Mouse (Mus musculus): Measurements from ENCODE around the gene Kcne1.
A peak's percentile ranks its signal among the peaks of the same experiment; 100 is the strongest.

DNA sequence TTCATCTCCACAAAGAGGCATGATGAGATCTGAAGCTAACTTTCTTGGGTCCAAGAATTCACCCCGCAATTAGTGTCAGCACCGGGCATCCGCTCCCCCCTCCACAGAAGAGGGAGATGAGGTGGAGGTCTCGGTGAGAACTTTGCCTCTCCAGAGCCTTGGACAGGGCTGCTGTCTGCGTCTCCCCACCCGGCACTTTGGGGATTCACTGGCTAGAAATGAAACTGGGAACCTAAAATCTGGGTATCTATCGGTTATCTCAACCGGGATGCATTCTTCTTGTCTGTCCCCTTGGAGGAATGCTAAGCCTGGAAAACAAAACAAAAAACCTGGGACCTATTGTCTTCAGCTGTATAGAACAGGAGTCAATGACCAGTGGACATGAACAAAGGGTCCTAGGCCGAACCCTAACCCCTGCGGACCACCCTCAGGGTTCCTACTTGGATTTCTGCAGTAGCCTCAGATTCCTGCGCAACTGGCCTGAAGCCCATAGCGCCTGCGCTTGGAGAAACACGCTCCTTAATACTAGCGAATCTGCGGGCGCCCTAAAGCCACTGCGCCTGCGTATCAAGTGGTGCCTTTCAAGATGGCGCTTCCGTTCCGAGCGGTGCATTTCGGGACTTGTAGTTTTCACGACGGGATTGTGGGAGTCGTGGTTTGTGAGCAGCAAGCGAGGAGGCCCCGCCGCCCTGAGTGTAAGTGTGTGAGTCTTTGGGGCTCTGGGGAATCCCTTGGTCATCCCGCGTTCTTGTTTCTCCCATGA, 58.4 kb downstream of the Kcne1 start, which contains the start of gene Smim11:
- TF ChIP-seq ZC3H11A (IDR thresholded peaks at IDR 0.05; ENCODE audit: borderline replicate concordance, low read depth, low read length) (peak; percentile 42; the same call in 1 of the 2 replicates), MAFK (IDR thresholded peaks at IDR 0.05; ENCODE audit: insufficient read depth, low read depth, low read length) (no peak), HCFC1 (IDR thresholded peaks at IDR 0.05; ENCODE audit: borderline replicate concordance, insufficient read depth, low read length) (peak; percentile 99), ZNF384 (IDR thresholded peaks at IDR 0.05; ENCODE audit: low read depth, low read length) (no peak)

All from ES-E14 (cell line).